Mouse (Mus musculus) right cerebral cortex, adult 2 months (tissue): Measurements from ENCODE around the gene Ccdc152.
"Not testable (repeated sequence)": the region's sequence is repeated elsewhere in the genome, so short reads cannot be mapped to it uniquely, and the experiment has no call there.

Experiments
- DNase-seq, 2 experiments: peaks; one replicate each; pipeline ENCODE4 v3.0.0; 2021 to 2022; ENCODE audit warnings: low spot score in 2 of 2

Gene Ccdc152

DNA sequence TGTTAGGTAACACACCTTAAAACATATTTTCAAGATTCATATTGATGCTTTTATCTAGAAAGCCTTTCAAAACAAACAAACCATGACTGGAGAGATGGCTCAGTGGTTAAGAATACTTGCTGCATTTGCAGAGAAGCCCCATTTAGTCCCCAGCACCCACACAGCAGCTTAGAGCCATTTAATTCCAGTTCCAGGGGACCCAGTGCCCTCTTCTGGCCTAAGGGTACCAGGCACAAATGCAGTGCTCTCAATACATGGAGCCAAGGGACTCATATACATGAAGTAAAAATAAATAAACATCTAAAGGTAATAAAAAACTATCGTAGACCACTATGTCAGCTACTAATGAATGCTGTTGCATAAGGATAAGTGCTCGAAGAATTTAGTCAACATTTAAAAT, 25.9 kb downstream of the Ccdc152 start:
- DNase-seq, result no peak

DNA sequence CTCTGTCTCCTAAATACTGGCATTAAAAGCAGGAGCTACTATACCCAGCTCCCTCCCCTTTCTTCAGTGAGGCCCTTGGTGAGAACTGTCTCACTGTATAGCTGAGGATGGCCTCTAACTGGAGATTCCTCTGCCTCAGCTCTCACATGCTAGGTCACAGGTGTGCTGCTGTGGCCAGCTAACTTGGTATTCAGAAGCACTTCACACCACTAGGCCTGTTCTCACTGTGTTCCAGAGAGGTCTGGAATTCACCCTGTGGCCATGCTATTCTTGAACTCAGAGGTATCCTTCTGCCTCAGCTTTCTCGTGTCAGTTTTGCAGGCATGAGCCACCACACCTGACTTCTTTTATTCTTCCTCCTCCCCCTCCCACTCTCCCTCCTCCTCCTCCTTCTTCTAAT, 30.1 kb downstream of the Ccdc152 start:
- DNase-seq, result no peak

DNA sequence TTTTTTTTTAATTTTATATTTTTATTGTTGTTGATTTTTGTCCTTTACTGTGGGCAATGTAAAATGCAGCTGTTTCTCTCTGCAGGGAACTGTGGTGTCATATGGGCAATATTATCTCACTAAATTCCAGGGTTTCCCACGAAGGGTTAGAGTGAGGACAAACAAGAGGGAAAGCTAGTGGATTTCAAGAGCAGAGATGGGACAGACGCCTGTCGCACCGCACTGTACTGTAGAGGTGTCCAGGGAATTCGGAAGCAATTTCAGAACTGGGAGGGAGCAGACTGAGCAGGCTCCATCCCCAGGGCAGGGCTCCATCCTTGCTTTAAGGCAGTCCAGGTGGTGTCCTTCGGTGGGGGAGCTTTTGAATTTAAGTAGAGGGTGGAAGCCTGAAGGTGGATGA, 32.1 kb downstream of the Ccdc152 start:
- DNase-seq, result no peak

DNA sequence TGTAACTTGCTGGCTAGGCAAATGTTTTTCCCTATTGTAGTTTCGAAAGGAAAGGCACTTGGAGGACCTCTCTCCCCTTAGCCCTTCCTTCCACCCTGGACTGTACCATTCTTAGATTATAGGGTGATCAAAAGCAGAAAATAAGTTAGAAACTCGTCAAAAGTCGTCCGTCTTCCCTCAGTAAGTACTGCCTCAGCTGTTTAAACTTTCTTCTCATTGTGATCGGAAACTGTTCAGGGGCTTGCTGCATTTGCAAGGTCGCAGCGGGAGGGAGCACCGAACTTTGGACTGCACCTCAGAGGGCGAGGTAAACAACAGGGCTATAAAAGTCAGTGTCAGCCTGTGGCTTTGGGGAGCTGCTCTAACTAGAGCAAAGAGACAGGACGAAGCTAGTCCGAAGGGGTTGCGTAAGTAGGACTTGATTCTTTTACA, 32.7 kb downstream of the Ccdc152 start:
- DNase-seq, result peak; percentile 22 to 42

DNA sequence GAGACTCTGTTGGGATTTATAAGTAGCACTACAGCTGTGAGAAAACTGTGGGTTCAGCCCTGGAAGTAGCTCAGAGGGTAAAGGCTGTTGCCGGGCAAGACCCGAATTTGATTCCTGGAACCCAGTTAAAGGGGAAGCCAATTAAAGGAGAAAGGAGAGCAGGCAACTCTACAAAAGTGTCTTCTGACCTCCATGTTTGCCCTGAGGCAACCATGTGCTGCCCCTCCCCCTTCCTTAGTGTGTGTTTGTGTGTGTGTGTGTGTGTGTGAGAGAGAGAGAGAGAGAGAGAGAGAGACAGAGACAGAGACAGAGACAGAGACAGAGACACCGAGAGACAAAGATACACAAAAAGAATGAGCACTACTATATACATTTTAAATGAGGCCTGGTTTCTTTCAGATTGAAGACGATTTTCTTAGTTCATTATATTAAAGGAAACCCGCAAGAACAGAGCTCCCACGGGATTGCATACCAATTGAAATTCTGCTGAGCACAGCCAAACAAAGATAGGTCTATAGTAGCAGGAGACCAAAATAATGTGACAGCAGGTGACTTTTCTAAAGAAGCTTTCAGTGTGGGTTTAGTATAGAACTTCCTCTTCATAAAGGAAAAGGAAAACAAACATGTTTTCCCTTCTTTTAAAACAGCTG, 33.2 kb downstream of the Ccdc152 start:
- DNase-seq, result no peak

DNA sequence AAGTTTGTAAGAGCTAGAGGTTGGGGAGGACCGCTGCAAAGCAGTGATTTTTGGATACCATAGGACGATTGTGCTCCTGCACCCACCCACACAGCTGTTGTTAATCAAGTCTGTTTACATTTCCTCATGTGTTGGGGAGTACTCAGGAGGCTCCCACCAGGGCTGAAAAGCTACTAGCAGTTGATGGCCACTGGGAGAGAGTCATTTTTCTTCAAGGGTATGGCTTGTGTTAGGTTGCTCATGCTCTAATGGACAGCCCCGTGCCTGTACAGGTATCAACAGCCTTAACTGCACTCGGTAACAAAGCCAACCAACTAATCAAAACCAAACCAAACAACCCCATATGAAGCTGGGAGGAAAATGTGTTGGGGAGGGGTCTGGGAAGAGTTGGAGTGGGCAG, 33.8 kb downstream of the Ccdc152 start:
- DNase-seq, result no peak

DNA sequence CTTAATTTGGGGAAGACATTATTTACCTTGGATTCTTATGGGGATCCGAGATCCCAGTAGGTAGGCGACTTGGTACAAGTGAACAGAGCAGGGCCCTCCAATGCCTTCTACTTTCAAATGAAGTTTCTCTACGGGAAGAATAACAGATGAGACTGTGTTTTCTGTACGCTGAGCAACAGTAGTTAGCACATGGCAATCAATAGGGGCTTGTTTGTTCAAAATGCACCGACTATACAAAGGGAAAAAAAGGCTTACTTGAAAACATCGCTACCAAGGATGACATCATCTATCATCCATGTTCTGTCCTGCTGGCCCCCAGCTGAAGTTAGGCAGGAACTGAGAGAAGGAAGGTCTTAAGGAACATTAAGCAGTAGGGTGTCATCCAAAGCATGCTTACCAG, 35.1 kb downstream of the Ccdc152 start, which contains the start of gene Selenop:
Gene Selenop, plus strand, starts transcription at position 301 of the 400 bp plus-strand sequence.
- no peak for DNase-seq

DNA sequence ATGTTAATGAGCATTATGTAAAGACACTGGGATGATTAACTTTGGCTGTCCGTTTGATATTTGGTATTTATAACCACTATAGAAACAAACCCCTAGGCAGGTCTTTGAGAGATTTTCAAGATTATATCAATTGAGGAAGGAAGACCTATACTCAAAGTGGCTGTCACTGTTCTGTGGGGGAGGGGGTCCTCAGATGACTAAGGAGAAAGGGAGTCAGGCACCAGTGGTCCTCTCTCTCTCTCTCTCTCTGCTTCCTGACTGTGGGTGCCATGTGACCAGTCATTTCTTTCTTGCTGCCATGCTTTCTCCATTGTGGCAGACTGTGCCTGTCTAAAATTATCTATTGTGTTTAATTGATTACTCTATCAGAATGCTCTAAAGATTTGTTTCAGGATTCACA, 38.5 kb downstream of the Ccdc152 start:
- no peak for DNase-seq

- DNase-seq, result no peak
Observed at GRCm38 (mm10) chr15:3264293-3264692, 39.0 kb downstream of the Ccdc152 start.

DNA sequence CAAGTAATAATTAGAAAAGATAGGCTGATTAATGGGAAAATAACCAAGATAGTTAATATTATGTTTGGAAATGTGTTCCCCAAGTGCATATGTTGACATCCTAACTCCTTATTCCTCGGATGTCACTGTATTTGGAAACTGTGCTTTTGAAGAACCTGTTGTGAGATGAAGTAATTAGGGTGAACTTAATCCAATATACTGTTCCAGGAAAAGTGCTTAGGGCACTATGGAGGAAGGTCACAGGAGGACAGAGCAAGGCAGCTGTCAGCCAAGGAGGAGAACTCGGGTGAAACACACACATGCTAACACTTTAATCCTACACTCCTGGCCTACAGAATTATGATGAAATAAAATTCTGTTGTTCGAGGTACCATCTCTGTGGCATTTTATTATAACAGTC, 40.4 kb downstream of the Ccdc152 start:
- no peak for DNase-seq

GRCm38 (mm10) chr15:3260309-3260708, 43.0 kb downstream of the Ccdc152 start:
- no peak for DNase-seq

- no peak for DNase-seq
Observed at GRCm38 (mm10) chr15:3259025-3259424, 44.3 kb downstream of the Ccdc152 start.

DNA sequence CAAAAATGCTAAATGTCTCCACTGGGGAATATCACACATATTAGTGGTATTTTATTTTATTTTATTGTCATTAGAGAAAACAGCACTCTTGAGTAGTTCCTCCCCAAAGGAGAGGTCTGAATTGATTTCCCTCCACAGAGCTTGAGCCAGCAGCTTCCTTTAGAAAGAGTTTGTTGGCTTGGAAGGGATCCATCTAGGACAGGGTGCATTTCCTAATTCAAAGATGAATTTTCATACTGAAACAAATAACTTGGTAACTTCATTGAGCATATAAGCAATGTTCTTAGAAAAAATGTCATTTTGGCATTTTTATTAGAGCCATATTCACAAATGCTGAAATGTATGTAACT, 51.6 kb downstream of the Ccdc152 start:
- no peak for DNase-seq

- no peak for DNase-seq
Observed at GRCm38 (mm10) chr15:3251031-3251717, 52.2 kb downstream of the Ccdc152 start.

- no peak for DNase-seq
Observed at GRCm38 (mm10) chr15:3250620-3251019, 52.7 kb downstream of the Ccdc152 start.

DNA sequence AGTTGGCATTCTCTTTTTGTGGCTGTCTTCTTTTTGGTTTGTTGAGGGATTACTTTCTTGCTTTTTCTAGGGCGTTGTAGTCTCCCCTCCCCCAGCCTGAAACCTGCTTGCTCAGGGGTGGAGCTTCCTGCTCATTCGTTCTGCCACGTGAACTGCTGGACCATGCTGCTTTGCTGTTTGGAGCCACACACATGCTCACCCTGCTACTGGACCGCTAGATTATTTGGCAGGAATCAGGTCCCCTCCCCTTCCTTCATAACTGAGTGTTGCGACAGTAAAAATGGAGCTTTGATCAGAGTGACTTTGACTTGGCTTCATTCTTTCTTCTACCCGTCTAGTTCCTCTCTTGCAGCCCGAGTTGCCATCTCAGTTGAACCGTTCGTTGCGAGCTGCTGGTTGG, 58.3 kb downstream of the Ccdc152 start:
- DNase-seq, result not testable (repeated sequence)

DNA sequence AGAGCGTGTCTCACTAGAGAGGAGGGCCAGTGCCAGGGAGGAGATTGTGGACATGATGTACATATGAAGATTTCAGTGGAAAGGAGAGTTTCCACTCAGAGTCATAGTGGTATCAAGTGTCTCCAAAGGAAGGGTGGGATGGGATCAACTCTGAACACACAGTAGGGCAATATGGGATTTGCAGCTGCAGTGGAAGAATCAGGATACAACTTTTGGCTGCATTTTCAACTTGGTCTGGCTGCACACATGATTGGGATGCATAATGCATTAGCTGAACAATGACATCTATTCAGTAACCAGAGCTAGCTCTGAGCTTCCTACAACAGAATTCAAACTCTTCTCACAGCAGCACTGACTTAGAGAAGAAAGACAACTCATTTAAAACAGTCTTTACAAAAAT, 65.4 kb downstream of the Ccdc152 start:
- DNase-seq, result peak in 1 of 2 experiments; percentile 12

DNA sequence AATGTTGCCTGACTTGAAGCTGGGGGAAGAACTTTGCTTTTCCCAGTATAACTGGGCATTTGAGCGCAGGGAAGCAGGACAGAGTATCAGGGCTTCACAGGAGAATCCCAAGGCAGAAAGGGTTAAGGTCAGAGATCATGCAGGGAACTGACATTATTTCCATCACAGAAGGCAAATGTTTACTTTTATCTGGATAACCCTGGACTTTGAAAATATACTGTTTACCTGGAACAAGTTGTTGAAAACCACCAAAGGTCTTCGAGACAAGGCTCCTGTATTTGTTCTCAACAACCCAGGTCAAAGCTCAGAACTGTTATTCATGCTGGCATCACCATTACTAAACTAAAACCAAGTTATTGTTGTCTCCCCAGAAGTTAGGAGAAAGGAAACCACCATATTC, 67.0 kb downstream of the Ccdc152 start:
- no peak for DNase-seq

GRCm38 (mm10) chr15:3233837-3234551, 69.3 kb downstream of the Ccdc152 start:
- DNase-seq, result no peak

DNA sequence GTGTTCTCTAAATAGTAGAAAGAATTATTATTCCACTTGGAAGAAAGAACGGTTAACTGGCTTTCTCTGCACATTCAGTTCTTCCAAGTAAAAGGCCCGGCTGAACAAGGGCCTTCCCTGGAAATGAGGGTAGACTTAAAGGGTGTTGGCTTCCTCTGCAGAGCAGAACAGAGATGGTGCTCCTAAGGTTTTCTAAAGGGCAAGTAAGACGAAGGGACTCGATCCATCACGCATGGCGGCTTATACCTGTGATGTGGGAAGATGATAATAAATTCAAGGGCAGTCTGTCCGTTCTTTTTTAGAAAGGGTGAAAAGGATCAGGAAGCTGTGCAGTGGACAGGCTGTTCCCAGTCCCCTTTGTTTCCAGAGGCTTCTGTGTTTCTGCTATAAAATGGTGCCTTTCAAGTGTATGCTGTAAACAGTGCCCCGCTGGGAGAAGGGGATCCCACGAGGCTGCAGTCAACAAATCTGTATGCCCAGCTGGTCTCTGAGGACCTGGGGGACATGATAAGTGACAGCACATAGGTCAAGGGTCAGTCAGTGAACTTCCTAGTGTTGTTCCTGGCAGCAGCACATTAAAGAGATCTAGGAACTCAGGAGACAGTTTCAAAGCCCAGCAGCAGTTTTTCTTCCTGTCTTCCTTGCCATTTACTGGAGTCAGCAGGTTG, 71.0 kb downstream of the Ccdc152 start:
- no peak for DNase-seq

GRCm38 (mm10) chr15:3231004-3231403, 72.3 kb downstream of the Ccdc152 start:
- no peak for DNase-seq
